Mouse (Mus musculus): ENCODE data around the gene Lss. TPM values are rescaled to one million over a fixed set of nuclear protein-coding genes. Genes with fewer than 3 reads are reported as not detected.

Gene Lss
- polyA plus RNA-seq (2016; fragmentation: Nextera tagmentation; extraction: Ambion mirVana) = 55.9 and 59.6 TPM in 2 replicates

DNA sequence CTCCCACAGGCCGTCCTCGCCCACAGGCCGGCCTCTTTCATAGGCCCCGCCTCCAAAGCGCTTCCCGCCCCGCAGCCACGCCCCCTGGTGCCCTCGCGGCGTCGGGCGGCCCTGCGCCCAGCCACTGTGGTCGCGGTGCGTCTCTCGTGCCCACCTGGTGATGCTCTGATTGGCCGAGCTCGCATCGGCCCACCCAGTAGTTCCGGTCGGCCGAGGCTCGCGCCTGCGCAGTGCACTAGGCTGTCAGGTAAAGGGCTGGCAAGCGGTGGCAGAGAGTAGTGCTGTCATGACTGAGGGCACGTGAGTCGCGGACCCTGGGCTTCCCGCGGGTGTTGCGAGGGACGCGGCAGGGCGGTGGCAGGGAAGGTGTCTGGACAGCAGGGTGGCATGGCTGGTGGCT lies at the start of gene Lss:
Gene Lss (plus strand): TSS at position 214 of the 400 bp plus-strand sequence.
- Histone ChIP-seq H3K4me3 (peak within 1 kb of the TSS; percentile 87), H3K36me3 (replicated peaks) (peaks cover 34% of the 10 kb centered on the region), H3K9me3 (no peaks in the 10 kb centered on the region), H3K27ac (replicated peaks) (peak within 1 kb of the TSS; percentile 89), H3K27me3 (replicated peaks; ENCODE audit: low read depth, poor library complexity, severe bottlenecking) (no peaks in the 10 kb centered on the region), H3K4me1 (peaks cover 33% of the 10 kb centered on the region)
- WGBS = under 1% methylated on average over 37 of the region's 37 CpGs
- peak; percentile 99 for DNase-seq (ENCODE audit: low spot score)

DNA sequence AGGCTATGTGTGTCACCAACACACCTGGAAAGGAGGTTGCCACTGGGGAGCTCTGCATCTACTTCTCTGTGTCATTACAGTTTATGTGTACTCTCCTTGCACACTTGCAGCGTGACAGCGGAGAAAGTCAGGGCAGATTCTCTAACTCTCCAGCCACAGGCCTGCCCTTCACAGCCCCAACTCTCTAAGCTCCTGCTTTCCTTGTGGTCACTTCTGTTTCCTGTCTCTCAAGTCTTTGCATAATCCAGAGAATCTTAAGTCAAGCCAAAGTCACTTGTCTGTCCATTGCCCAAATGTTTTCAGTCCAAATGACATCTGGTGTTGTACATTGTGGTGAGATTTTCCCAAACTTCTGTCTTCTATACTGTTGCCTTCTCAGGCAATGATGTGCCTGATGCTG lies 45.1 kb upstream of the Lss start:
- no peak for DNase-seq (ENCODE audit: low spot score)
- peaks cover 100% of the 10 kb centered on the region for H3K36me3 ChIP-seq (replicated peaks)
- no peak overlapping the region for H3K27ac ChIP-seq (replicated peaks)
- H3K4me3 ChIP-seq = no peak overlapping the region
- no peaks in the 10 kb centered on the region for H3K27me3 ChIP-seq (replicated peaks; ENCODE audit: low read depth, poor library complexity, severe bottlenecking)
- WGBS = 97% methylated on average over 2 of the region's 2 CpGs
- no peaks in the 10 kb centered on the region for H3K9me3 ChIP-seq
- H3K4me1 ChIP-seq = no peaks in the 10 kb centered on the region

GRCm38 (mm10) chr10:76488265-76488664 lies 43.1 kb upstream of the Lss start:
- H3K36me3 ChIP-seq (replicated peaks) = peaks cover 99% of the 10 kb centered on the region
- H3K27me3 ChIP-seq (replicated peaks; ENCODE audit: low read depth, poor library complexity, severe bottlenecking) = no peaks in the 10 kb centered on the region
- no peak overlapping the region for H3K4me3 ChIP-seq
- no peak for DNase-seq (ENCODE audit: low spot score)
- WGBS = 91% methylated on average over 8 of the region's 8 CpGs
- no peaks in the 10 kb centered on the region for H3K9me3 ChIP-seq
- no peaks in the 10 kb centered on the region for H3K4me1 ChIP-seq
- H3K27ac ChIP-seq (replicated peaks) = no peak overlapping the region

GRCm38 (mm10) chr10:76489205-76489604 lies 42.2 kb upstream of the Lss start:
- Histone ChIP-seq H3K27me3 (replicated peaks; ENCODE audit: low read depth, poor library complexity, severe bottlenecking) (no peaks in the 10 kb centered on the region), H3K4me1 (no peaks in the 10 kb centered on the region), H3K27ac (replicated peaks) (no peak overlapping the region), H3K36me3 (replicated peaks) (peaks cover 99% of the 10 kb centered on the region), H3K4me3 (no peak overlapping the region), H3K9me3 (no peaks in the 10 kb centered on the region)
- DNase-seq (ENCODE audit: low spot score) = no peak
- WGBS = 94% methylated on average over 15 of the region's 15 CpGs

DNA sequence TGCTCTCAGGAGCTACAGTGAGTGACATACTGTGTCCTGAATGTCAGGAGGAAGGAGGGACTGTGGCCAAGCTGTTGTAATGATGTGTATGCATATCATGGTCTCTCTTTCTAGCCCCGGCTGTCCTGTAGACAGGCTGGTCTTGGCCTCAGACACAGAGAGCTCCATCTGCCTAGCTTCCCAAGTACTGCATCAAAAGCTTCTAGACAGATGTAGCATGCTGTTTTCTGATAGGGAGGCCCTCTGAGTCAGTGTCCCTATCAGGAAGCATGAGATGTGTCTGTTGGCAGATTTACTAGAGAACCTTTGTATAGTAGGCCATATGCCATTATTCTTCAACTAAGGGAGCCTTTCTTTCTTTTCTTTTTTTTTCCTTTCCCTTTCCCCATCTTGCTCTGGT lies 37.9 kb upstream of the Lss start:
- WGBS = 82% methylated on average over 1 of the region's 1 CpGs
- DNase-seq (ENCODE audit: low spot score) = no peak
- peaks cover 94% of the 10 kb centered on the region for H3K36me3 ChIP-seq (replicated peaks)
- H3K4me3 ChIP-seq = no peak overlapping the region
- H3K27ac ChIP-seq (replicated peaks) = no peak overlapping the region
- no peaks in the 10 kb centered on the region for H3K9me3 ChIP-seq
- no peaks in the 10 kb centered on the region for H3K27me3 ChIP-seq (replicated peaks; ENCODE audit: low read depth, poor library complexity, severe bottlenecking)
- no peaks in the 10 kb centered on the region for H3K4me1 ChIP-seq

DNA sequence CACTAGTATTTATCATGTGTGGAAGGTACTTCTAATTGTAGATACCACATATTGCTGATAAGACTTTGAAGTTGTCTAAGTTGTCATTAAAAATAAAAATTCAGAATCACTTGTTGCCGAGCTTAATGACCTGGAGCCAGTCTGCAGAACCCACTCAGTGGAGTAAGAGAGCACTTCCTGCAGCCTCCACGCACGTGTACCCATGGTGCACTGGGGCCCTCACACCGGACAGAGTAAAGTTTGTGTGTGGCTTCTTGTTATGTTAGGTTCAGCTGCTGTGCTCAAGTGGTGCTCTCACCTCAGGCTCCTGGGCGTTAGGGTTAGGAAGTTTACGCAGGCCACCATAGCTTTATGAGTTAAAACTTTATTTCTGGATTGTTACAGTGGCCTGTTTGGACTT lies 35.9 kb upstream of the Lss start:
- Histone ChIP-seq H3K4me1 (no peaks in the 10 kb centered on the region), H3K4me3 (no peak overlapping the region), H3K9me3 (no peaks in the 10 kb centered on the region), H3K36me3 (replicated peaks) (peaks cover 94% of the 10 kb centered on the region), H3K27ac (replicated peaks) (no peak overlapping the region), H3K27me3 (replicated peaks; ENCODE audit: low read depth, poor library complexity, severe bottlenecking) (no peaks in the 10 kb centered on the region)
- 91% methylated on average over 6 of the region's 6 CpGs for WGBS
- no peak for DNase-seq (ENCODE audit: low spot score)

- Histone ChIP-seq H3K4me3 (no peak overlapping the region), H3K36me3 (replicated peaks) (peaks cover 94% of the 10 kb centered on the region), H3K27ac (replicated peaks) (no peak overlapping the region), H3K27me3 (replicated peaks; ENCODE audit: low read depth, poor library complexity, severe bottlenecking) (no peaks in the 10 kb centered on the region), H3K4me1 (no peaks in the 10 kb centered on the region), H3K9me3 (no peaks in the 10 kb centered on the region)
- no peak for DNase-seq (ENCODE audit: low spot score)
- WGBS = 96% methylated on average over 7 of the region's 7 CpGs
These were observed 35.0 kb upstream of the Lss start for GRCm38 (mm10) chr10:76496366-76496765.

DNA sequence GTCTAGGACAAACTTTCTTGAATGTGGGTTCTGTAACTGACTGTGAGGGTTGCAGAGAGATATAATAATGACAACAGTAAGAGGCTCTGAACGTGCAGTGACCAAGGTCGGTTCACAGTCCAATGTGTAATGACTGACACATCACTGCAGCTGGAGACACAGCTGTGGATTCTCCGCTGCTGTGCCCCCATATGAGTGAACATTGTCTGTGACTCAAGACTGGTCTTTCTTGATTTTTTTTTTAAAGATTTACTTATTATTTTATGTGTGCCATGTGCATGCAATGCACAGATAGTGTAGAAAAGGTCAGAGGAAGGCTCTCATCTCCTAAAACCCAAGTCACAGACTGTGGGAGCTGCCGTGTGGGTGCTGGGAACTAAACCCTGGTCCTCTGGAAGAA lies 33.9 kb upstream of the Lss start:
- DNase-seq (ENCODE audit: low spot score) = no peak
- no peaks in the 10 kb centered on the region for H3K9me3 ChIP-seq
- H3K36me3 ChIP-seq (replicated peaks) = peaks cover 95% of the 10 kb centered on the region
- H3K27me3 ChIP-seq (replicated peaks; ENCODE audit: low read depth, poor library complexity, severe bottlenecking) = no peaks in the 10 kb centered on the region
- no peak overlapping the region for H3K4me3 ChIP-seq
- H3K27ac ChIP-seq (replicated peaks) = no peak overlapping the region
- H3K4me1 ChIP-seq = no peaks in the 10 kb centered on the region
- 95% methylated on average over 4 of the region's 4 CpGs for WGBS

DNA sequence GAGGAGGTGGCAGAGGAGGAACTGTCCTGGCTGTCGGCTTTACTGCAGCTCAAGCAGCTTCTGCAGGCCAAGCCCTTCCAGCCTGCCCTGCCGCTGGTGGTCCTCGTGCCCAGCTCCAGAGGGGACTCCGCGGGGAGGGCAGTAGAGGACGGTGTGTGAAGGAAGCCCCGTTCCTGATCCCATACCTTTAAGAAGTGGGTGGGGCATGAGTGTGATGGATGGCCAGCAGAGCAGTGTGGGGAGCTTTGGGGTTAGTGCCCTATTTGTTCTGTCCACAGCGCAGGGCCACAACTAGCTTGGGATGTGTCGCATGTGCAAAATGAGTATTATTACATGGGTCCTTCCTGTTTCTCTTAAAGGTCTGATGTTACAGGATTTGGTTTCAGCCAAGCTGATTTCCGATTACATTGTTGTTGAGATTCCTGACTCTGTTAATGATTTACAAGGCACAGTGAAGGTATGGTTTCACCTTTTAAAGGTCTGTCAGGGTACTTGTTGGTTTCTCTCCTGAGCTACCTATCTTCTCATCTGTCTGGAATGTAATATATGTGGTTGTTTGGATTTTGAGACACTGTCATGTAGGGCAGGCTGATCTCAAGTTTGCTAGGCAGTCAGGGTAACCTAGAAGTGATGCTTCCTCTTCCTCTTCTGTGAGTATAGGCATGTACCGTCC lies 27.0 kb upstream of the Lss start:
- Histone ChIP-seq H3K4me1 (no peaks in the 10 kb centered on the region), H3K36me3 (replicated peaks) (peaks cover 95% of the 10 kb centered on the region), H3K27ac (replicated peaks) (no peak overlapping the region), H3K9me3 (no peaks in the 10 kb centered on the region), H3K4me3 (no peak overlapping the region), H3K27me3 (replicated peaks; ENCODE audit: low read depth, poor library complexity, severe bottlenecking) (no peaks in the 10 kb centered on the region)
- 90% methylated on average over 11 of the region's 11 CpGs for WGBS
- DNase-seq (ENCODE audit: low spot score) = no peak

DNA sequence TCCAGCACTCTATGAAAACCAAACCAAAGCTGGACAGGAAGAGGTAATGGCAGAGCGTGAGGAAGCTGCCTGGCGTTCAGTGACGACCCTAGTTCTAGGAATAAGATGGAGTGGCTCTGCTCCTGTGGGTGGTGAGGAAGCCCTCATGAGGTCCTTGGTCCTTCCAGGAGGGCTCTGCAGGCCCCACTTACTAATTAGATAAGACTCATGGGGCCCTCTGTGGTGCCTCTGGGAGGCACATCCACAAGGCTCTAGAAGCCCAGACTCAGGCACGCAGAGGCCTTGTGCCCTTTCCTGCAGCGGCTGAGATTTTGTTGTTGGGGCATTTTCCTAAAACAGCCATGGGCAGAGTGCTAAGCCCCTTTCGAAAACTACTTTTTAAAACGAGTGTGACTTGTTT lies 25.5 kb upstream of the Lss start:
- H3K4me1 ChIP-seq = no peaks in the 10 kb centered on the region
- H3K4me3 ChIP-seq = no peak overlapping the region
- WGBS = 94% methylated on average over 7 of the region's 7 CpGs
- H3K9me3 ChIP-seq = no peaks in the 10 kb centered on the region
- H3K36me3 ChIP-seq (replicated peaks) = peaks cover 95% of the 10 kb centered on the region
- DNase-seq (ENCODE audit: low spot score) = no peak
- no peaks in the 10 kb centered on the region for H3K27me3 ChIP-seq (replicated peaks; ENCODE audit: low read depth, poor library complexity, severe bottlenecking)
- H3K27ac ChIP-seq (replicated peaks) = no peak overlapping the region

DNA sequence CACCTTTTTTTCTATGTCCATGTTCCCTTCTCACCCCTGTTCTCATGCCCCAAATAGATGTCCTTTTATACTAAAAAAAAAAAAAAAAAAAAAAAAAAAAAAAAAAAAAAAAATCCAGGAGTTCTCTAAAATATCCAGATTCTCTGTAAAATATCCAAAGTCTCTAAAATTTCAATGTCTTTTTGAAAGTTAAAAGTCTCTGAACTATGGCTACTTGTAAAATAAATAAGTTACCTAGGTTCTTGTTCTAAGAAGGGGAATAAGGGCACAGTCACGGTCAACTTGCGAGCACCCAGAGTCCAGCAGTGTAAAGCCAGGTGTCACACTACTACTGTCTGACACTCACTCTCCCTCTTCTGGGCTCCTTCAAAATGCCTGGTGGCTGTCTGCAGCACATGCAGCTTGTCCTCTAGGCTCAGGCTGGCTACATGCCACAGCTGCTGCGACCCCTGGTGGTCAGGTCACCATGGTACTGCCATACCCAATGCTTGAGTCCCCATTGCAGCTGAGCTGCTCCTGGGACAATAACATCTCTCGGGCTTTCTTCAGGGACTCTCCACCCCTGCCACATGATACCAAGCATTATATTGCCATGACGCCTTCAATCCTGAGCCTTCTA lies 18.3 kb upstream of the Lss start:
- peaks cover 95% of the 10 kb centered on the region for H3K36me3 ChIP-seq (replicated peaks)
- peaks cover 10% of the 10 kb centered on the region for H3K9me3 ChIP-seq
- 42% methylated on average over 5 of the region's 5 CpGs for WGBS
- H3K4me3 ChIP-seq = no peak overlapping the region
- no peak overlapping the region for H3K27ac ChIP-seq (replicated peaks)
- peak; percentile 85 for DNase-seq (ENCODE audit: low spot score)
- no peaks in the 10 kb centered on the region for H3K27me3 ChIP-seq (replicated peaks; ENCODE audit: low read depth, poor library complexity, severe bottlenecking)
- no peaks in the 10 kb centered on the region for H3K4me1 ChIP-seq

- Histone ChIP-seq H3K9me3 (no peaks in the 10 kb centered on the region), H3K36me3 (replicated peaks) (peaks cover 30% of the 10 kb centered on the region), H3K4me1 (peaks cover 33% of the 10 kb centered on the region), H3K27ac (replicated peaks) (peak overlapping the region; percentile 89), H3K27me3 (replicated peaks; ENCODE audit: low read depth, poor library complexity, severe bottlenecking) (no peaks in the 10 kb centered on the region), H3K4me3 (peak overlapping the region; percentile 87)
- 2% methylated on average over 11 of the region's 11 CpGs for WGBS
- DNase-seq (ENCODE audit: low spot score) = no peak
These were observed 466 bp upstream of the Lss start for GRCm38 (mm10) chr10:76530922-76531321.

GRCm38 (mm10) chr10:76531828-76532227 lies 440 bp downstream of the Lss start:
- no peaks in the 10 kb centered on the region for H3K9me3 ChIP-seq
- WGBS = 1% methylated on average over 14 of the region's 14 CpGs

More at GRCm38 (mm10) chr10:76531828-76532227, 440 bp downstream of the Lss start:
- H3K36me3 ChIP-seq (replicated peaks) = peaks cover 39% of the 10 kb centered on the region
- no peaks in the 10 kb centered on the region for H3K27me3 ChIP-seq (replicated peaks; ENCODE audit: low read depth, poor library complexity, severe bottlenecking)
- peak overlapping the region; percentile 89 for H3K27ac ChIP-seq (replicated peaks)
- H3K4me3 ChIP-seq = peak overlapping the region; percentile 87
- no peak for DNase-seq (ENCODE audit: low spot score)
- H3K4me1 ChIP-seq = peaks cover 33% of the 10 kb centered on the region
